Mouse (Mus musculus): Measurements from ENCODE around the gene Dock8. TPM values are rescaled to one million over a fixed set of nuclear protein-coding genes. Genes with fewer than 3 reads are reported as not detected.

The Dock8 gene
- total and polyA plus RNA-seq, 3 experiments, result 9.8 to 37.5 (median 22.4) TPM

GRCm38 (mm10) chr19:25062188-25062856 is 63.0 kb downstream of the Dock8 start (continued):
- TF ChIP-seq RAD21 (IDR thresholded peaks at IDR 0.05; ENCODE audit: low read depth, low read length) (no peak), IRF4 (IDR thresholded peaks at IDR 0.05; ENCODE audit: low read depth, low read length) (no peak; the same call in 1 of the 2 replicates), CHD2 (IDR thresholded peaks at IDR 0.05; ENCODE audit: low read length) (no peak; the same call in 1 of the 2 replicates), KAT2A (IDR thresholded peaks at IDR 0.05; ENCODE audit: insufficient replicate concordance, low read length) (no peak), CTCF (conservative IDR thresholded peaks at IDR 0.05 in 1 of 2, IDR thresholded peaks at IDR 0.05 in 1 of 2; ENCODE audit: low read depth in 2 of 2, low read length in 2 of 2) (no peak), SIN3A (IDR thresholded peaks at IDR 0.05; ENCODE audit: low read length) (0 out of 2 replicates have a peak, but pooled peaks have one; percentile 77), MAX (IDR thresholded peaks at IDR 0.05; ENCODE audit: low read length) (peak; percentile 72), ZKSCAN1 (IDR thresholded peaks at IDR 0.05; ENCODE audit: borderline replicate concordance, low read depth, low read length) (no peak), NELFE (IDR thresholded peaks at IDR 0.05; ENCODE audit: low read depth, low read length) (no peak; the same call in 1 of the 2 replicates), MAFK (IDR thresholded peaks at IDR 0.05; ENCODE audit: insufficient replicate concordance, low read length) (no peak; the same call in 1 of the 2 replicates), USF1 (IDR thresholded peaks at IDR 0.05; ENCODE audit: low read depth, low read length) (peak; percentile 71), POLR2A (IDR thresholded peaks at IDR 0.05; ENCODE audit: low read depth, low read length) (no peak), ZMIZ1 (IDR thresholded peaks at IDR 0.05; ENCODE audit: low read depth, low read length) (no peak), POLR2AphosphoS2 (IDR thresholded peaks at IDR 0.05; ENCODE audit: low read depth, low read length) (no peak), ETS1 (conservative IDR thresholded peaks at IDR 0.05; ENCODE audit: low read depth, low read length) (no peak), JUN (IDR thresholded peaks at IDR 0.05; ENCODE audit: insufficient read depth, low read depth, low read length) (no peak; the same call in 1 of the 2 replicates), BHLHE40 (IDR thresholded peaks at IDR 0.05; ENCODE audit: low read depth, low read length) (peak; percentile 80), MEF2A (IDR thresholded peaks at IDR 0.05; ENCODE audit: borderline replicate concordance, low read depth, low read length) (peak; percentile 89), GABPA (IDR thresholded peaks at IDR 0.05; ENCODE audit: insufficient replicate concordance, low read depth, low read length) (no peak), USF2 (conservative IDR thresholded peaks at IDR 0.05; ENCODE audit: low read depth, low read length) (peak; percentile 76), ZC3H11A (IDR thresholded peaks at IDR 0.05; ENCODE audit: low read depth, low read length) (no peak), RCOR1 (conservative IDR thresholded peaks at IDR 0.05; ENCODE audit: low read depth, low read length) (0 out of 2 replicates have a peak, but pooled peaks have one; percentile 28), MXI1 (IDR thresholded peaks at IDR 0.05; ENCODE audit: low read depth, low read length) (no peak)

DNA sequence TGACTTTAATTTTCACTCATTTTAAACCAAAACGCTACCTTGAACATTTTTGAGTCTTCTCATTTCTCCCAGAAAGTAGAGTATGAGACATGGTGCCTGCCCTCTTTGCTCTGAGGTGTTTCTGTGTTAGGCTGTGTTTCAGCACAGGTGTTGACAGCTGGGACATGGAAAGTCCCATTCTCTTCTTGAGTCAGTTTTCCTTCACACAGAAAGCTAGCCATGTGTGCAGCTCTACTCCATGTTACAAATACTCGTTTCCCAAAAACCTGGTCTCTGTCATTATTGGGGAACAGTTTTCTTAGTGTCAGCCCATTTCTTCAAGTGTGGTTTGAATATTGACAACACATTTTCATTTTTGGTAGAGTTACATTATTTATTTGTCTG is 63.5 kb downstream of the Dock8 start:
- in situ Hi-C loops (cut with MboI; ENCODE audit: low pct_ligation_motif_present, low pct_unique_long_range_greater_than_20kb, low sequenced_read_pairs), result no loop called here
- Histone ChIP-seq H3K4me3 (replicated peaks in 1 of 3; ENCODE audit: low read depth in 2 of 3, low read length in 2 of 3, poor library complexity in 1 of 3) (peak overlapping the region in 2 of 3 experiments; percentile 13 to 14), H3K36me3 (replicated peaks in 1 of 2; ENCODE audit: control insufficient read depth in 1 of 2, insufficient read depth in 1 of 2, low read length in 1 of 2) (peaks cover 13 to 59% of the 10 kb centered on the region in 2 experiments), H3K4me1 (ENCODE audit: control insufficient read depth in 1 of 2, insufficient read depth in 2 of 2) (peaks cover 19 to 71% of the 10 kb centered on the region in 2 experiments), H3K4me2 (ENCODE audit: insufficient read depth, low read depth, poor library complexity, severe bottlenecking) (peak overlapping the region; percentile 77; the same call in 1 of the 2 replicates), H3K27ac (ENCODE audit: insufficient read depth, low read depth) (peak overlapping the region; percentile 90), H3K79me2 (replicated peaks; ENCODE audit: control insufficient read depth, extremely low read depth, insufficient read depth, poor library complexity, severe bottlenecking) (peaks cover 51% of the 10 kb centered on the region), H3K9ac (ENCODE audit: insufficient read depth, low read depth) (0 out of 2 replicates have a peak overlapping the region, but pooled peaks have one; percentile 49), H3K9me3 (replicated peaks; ENCODE audit: low read length) (no peaks in the 10 kb centered on the region), H3K27me3 (replicated peaks) (no peaks in the 10 kb centered on the region)
- peak; percentile 80 for DNase-seq (ENCODE audit: extremely low read depth)
- dilution Hi-C loops (cut with MboI; ENCODE audit: extremely low pct_ligation_motif_present, extremely low pct_unique_long_range_greater_than_20kb, low sequenced_read_pairs), result no loop called here
- TF ChIP-seq MYC (IDR thresholded peaks at IDR 0.05; ENCODE audit: low read depth, low read length) (peak; percentile 92), ZC3H11A (IDR thresholded peaks at IDR 0.05; ENCODE audit: low read depth, low read length) (no peak), CHD1 (IDR thresholded peaks at IDR 0.05; ENCODE audit: low read depth, low read length) (peak; percentile 43; the same call in 1 of the 2 replicates), MAFK (IDR thresholded peaks at IDR 0.05; ENCODE audit: insufficient replicate concordance, low read length) (no peak), POLR2AphosphoS2 (IDR thresholded peaks at IDR 0.05; ENCODE audit: low read depth, low read length) (0 out of 2 replicates have a peak, but pooled peaks have one; percentile 48), SIN3A (IDR thresholded peaks at IDR 0.05; ENCODE audit: low read length) (peak; percentile 94; the same call in 1 of the 2 replicates), SMC3 (IDR thresholded peaks at IDR 0.05; ENCODE audit: low read depth, low read length) (no peak), MEF2A (IDR thresholded peaks at IDR 0.05; ENCODE audit: borderline replicate concordance, low read depth, low read length) (peak; percentile 84), JUN (IDR thresholded peaks at IDR 0.05; ENCODE audit: insufficient read depth, low read depth, low read length) (peak; percentile 63), EP300 (IDR thresholded peaks at IDR 0.05; ENCODE audit: low read length) (peak; percentile 90), JUND (conservative IDR thresholded peaks at IDR 0.05; ENCODE audit: low read depth, low read length) (peak; percentile 81), CHD2 (IDR thresholded peaks at IDR 0.05; ENCODE audit: low read length) (peak; percentile 58; the same call in 1 of the 2 replicates), NRF1 (IDR thresholded peaks at IDR 0.05; ENCODE audit: low read depth, low read length) (no peak), IRF4 (IDR thresholded peaks at IDR 0.05; ENCODE audit: low read depth, low read length) (peak; percentile 95), TBP (conservative IDR thresholded peaks at IDR 0.05; ENCODE audit: low read depth, low read length) (0 out of 2 replicates have a peak, but pooled peaks have one; percentile 13), MAZ (IDR thresholded peaks at IDR 0.05; ENCODE audit: low read depth, low read length) (no peak), USF2 (conservative IDR thresholded peaks at IDR 0.05; ENCODE audit: low read depth, low read length) (no peak), TCF12 (IDR thresholded peaks at IDR 0.05; ENCODE audit: low read depth, low read length) (peak; percentile 83), RCOR1 (conservative IDR thresholded peaks at IDR 0.05; ENCODE audit: low read depth, low read length) (peak; percentile 43; the same call in 1 of the 2 replicates), MAX (IDR thresholded peaks at IDR 0.05; ENCODE audit: low read length) (peak; percentile 87), ETS1 (conservative IDR thresholded peaks at IDR 0.05; ENCODE audit: low read depth, low read length) (peak; percentile 82), MXI1 (IDR thresholded peaks at IDR 0.05; ENCODE audit: low read depth, low read length) (peak; percentile 87), CTCF (conservative IDR thresholded peaks at IDR 0.05 in 1 of 2, IDR thresholded peaks at IDR 0.05 in 1 of 2; ENCODE audit: low read depth in 2 of 2, low read length in 2 of 2) (no peak), BHLHE40 (IDR thresholded peaks at IDR 0.05; ENCODE audit: low read depth, low read length) (peak; percentile 57)
